Mouse (Mus musculus): Measurements from ENCODE around the gene Neurl4. TPM values are rescaled to one million over a fixed set of nuclear protein-coding genes. Genes with fewer than 3 reads are reported as not detected.

Neurl4 gene
- polyA plus RNA-seq, 1 experiment from 2014 or later = 9.7 TPM

GRCm38 (mm10) chr11:69864138-69864860 is 36.6 kb upstream of the Neurl4 start:
- 44% methylated on average over 8 of the region's 8 CpGs for WGBS

GRCm38 (mm10) chr11:69865561-69865960 is 35.3 kb upstream of the Neurl4 start:
- H3K4me3 ChIP-seq (replicated peaks; ENCODE audit: low read depth, low read length) = no peak overlapping the region
- ATAC-seq (replicated peaks; ENCODE audit: low FRiP score, low read depth) (no peak), DNase-seq (ENCODE audit: low spot score) (no peak)
- TF ChIP-seq CTCF (IDR thresholded peaks at IDR 0.05; ENCODE audit: low read depth) = no peak
- H3K27me3 ChIP-seq (ENCODE audit: insufficient read depth, low read length) = no peaks in the 10 kb centered on the region
- 79% methylated on average over 9 of the region's 9 CpGs for WGBS
- H3K27ac ChIP-seq = no peak overlapping the region
- H3K4me1 ChIP-seq (replicated peaks; ENCODE audit: insufficient read depth, low read length) = no peaks in the 10 kb centered on the region
- H3K4me2 ChIP-seq (ENCODE audit: low read length) = no peak overlapping the region
- H3K36me3 ChIP-seq (ENCODE audit: insufficient read depth, low read length) = no peaks in the 10 kb centered on the region
- no peaks in the 10 kb centered on the region for H3K9me3 ChIP-seq (replicated peaks; ENCODE audit: low read length)
- H3K9ac ChIP-seq (ENCODE audit: low read depth, low read length) = no peak overlapping the region

More at GRCm38 (mm10) chr11:69864138-69864860, 36.6 kb upstream of the Neurl4 start:
- no peak overlapping the region for H3K4me2 ChIP-seq (ENCODE audit: low read length)
- H3K4me3 ChIP-seq (replicated peaks; ENCODE audit: low read depth, low read length) = no peak overlapping the region
- H3K27me3 ChIP-seq (ENCODE audit: insufficient read depth, low read length) = no peaks in the 10 kb centered on the region
- no peak overlapping the region for H3K27ac ChIP-seq
- ATAC-seq (replicated peaks; ENCODE audit: low FRiP score, low read depth) (no peak), DNase-seq (ENCODE audit: low spot score) (no peak)
- TF ChIP-seq CTCF (IDR thresholded peaks at IDR 0.05; ENCODE audit: low read depth) = no peak
- no peaks in the 10 kb centered on the region for H3K36me3 ChIP-seq (ENCODE audit: insufficient read depth, low read length)
- no peak overlapping the region for H3K9ac ChIP-seq (ENCODE audit: low read depth, low read length)
- H3K4me1 ChIP-seq (replicated peaks; ENCODE audit: insufficient read depth, low read length) = no peaks in the 10 kb centered on the region
- H3K9me3 ChIP-seq (replicated peaks; ENCODE audit: low read length) = no peaks in the 10 kb centered on the region

GRCm38 (mm10) chr11:69867335-69867734 is 33.5 kb upstream of the Neurl4 start:
- Histone ChIP-seq H3K4me3 (replicated peaks; ENCODE audit: low read depth, low read length) (no peak overlapping the region), H3K4me2 (ENCODE audit: low read length) (no peak overlapping the region), H3K27ac (no peak overlapping the region), H3K36me3 (ENCODE audit: insufficient read depth, low read length) (no peaks in the 10 kb centered on the region), H3K27me3 (ENCODE audit: insufficient read depth, low read length) (no peaks in the 10 kb centered on the region), H3K9me3 (replicated peaks; ENCODE audit: low read length) (no peaks in the 10 kb centered on the region), H3K4me1 (replicated peaks; ENCODE audit: insufficient read depth, low read length) (no peaks in the 10 kb centered on the region), H3K9ac (ENCODE audit: low read depth, low read length) (no peak overlapping the region)
- DNase-seq (ENCODE audit: low spot score) (no peak), ATAC-seq (replicated peaks; ENCODE audit: low FRiP score, low read depth) (no peak)
- TF ChIP-seq CTCF (IDR thresholded peaks at IDR 0.05; ENCODE audit: low read depth) = no peak
- 75% methylated on average over 9 of the region's 9 CpGs for WGBS

- TF ChIP-seq CTCF (IDR thresholded peaks at IDR 0.05; ENCODE audit: low read depth) = no peak
- DNase-seq (ENCODE audit: low spot score) (no peak), ATAC-seq (replicated peaks; ENCODE audit: low FRiP score, low read depth) (no peak)
- H3K4me1 ChIP-seq (replicated peaks; ENCODE audit: insufficient read depth, low read length) = no peaks in the 10 kb centered on the region
- no peaks in the 10 kb centered on the region for H3K9me3 ChIP-seq (replicated peaks; ENCODE audit: low read length)
- H3K4me3 ChIP-seq (replicated peaks; ENCODE audit: low read depth, low read length) = no peak overlapping the region
- H3K4me2 ChIP-seq (ENCODE audit: low read length) = no peak overlapping the region
- WGBS = 91% methylated on average over 2 of the region's 2 CpGs
- no peaks in the 10 kb centered on the region for H3K27me3 ChIP-seq (ENCODE audit: insufficient read depth, low read length)
- H3K36me3 ChIP-seq (ENCODE audit: insufficient read depth, low read length) = no peaks in the 10 kb centered on the region
- H3K9ac ChIP-seq (ENCODE audit: low read depth, low read length) = no peak overlapping the region
- no peak overlapping the region for H3K27ac ChIP-seq
Measured at GRCm38 (mm10) chr11:69870289-69871069, 30.4 kb upstream of the Neurl4 start.

- Histone ChIP-seq H3K27me3 (ENCODE audit: insufficient read depth, low read length) (no peaks in the 10 kb centered on the region), H3K4me2 (ENCODE audit: low read length) (no peak overlapping the region), H3K4me1 (replicated peaks; ENCODE audit: insufficient read depth, low read length) (no peaks in the 10 kb centered on the region), H3K36me3 (ENCODE audit: insufficient read depth, low read length) (no peaks in the 10 kb centered on the region), H3K9ac (ENCODE audit: low read depth, low read length) (no peak overlapping the region), H3K9me3 (replicated peaks; ENCODE audit: low read length) (no peaks in the 10 kb centered on the region), H3K27ac (no peak overlapping the region), H3K4me3 (replicated peaks; ENCODE audit: low read depth, low read length) (no peak overlapping the region)
- 87% methylated on average over 7 of the region's 7 CpGs for WGBS
- no peak for ATAC-seq (replicated peaks; ENCODE audit: low FRiP score, low read depth)
- TF ChIP-seq CTCF (IDR thresholded peaks at IDR 0.05; ENCODE audit: low read depth) = no peak
- no peak for DNase-seq (ENCODE audit: low spot score)
Measured at GRCm38 (mm10) chr11:69871822-69872221, 29.1 kb upstream of the Neurl4 start.

- no peak overlapping the region for H3K27ac ChIP-seq
- DNase-seq (ENCODE audit: low spot score) (no peak), ATAC-seq (replicated peaks; ENCODE audit: low FRiP score, low read depth) (no peak)
- H3K9me3 ChIP-seq (replicated peaks; ENCODE audit: low read length) = no peaks in the 10 kb centered on the region
- no peak overlapping the region for H3K4me2 ChIP-seq (ENCODE audit: low read length)
- H3K27me3 ChIP-seq (ENCODE audit: insufficient read depth, low read length) = no peaks in the 10 kb centered on the region
- H3K4me3 ChIP-seq (replicated peaks; ENCODE audit: low read depth, low read length) = no peak overlapping the region
- H3K4me1 ChIP-seq (replicated peaks; ENCODE audit: insufficient read depth, low read length) = peaks cover 4% of the 10 kb centered on the region; the same call in 1 of the 2 replicates
- H3K36me3 ChIP-seq (ENCODE audit: insufficient read depth, low read length) = no peaks in the 10 kb centered on the region
- WGBS = 71% methylated on average over 4 of the region's 4 CpGs
- no peak for TF ChIP-seq CTCF (IDR thresholded peaks at IDR 0.05; ENCODE audit: low read depth)
- no peak overlapping the region for H3K9ac ChIP-seq (ENCODE audit: low read depth, low read length)
Measured at GRCm38 (mm10) chr11:69872451-69872850, 28.4 kb upstream of the Neurl4 start.
